Mouse (Mus musculus) heart, embryonic 11.5 days (tissue): ENCODE data around the gene Ndufs8. TPM values are rescaled to one million over a fixed set of nuclear protein-coding genes. Genes with fewer than 3 reads are reported as not detected.

ENCODE experiments used
- ATAC-seq: fragments of 200-750 bp; cut with Nextera tagmentation; replicated peaks from 2 replicates; pipeline ENCODE4 v1.8.0; 2017; ENCODE audit warnings: moderate library complexity; ENCODE audit not compliant: insufficient number of reproducible peaks, low FRiP score, low TSS enrichment
- H3K27ac ChIP-seq: fragments of 300-500 bp; sonication (generic); 2 replicates; pipeline ENCODE4 v1.5.1; 2014; ENCODE audit warnings: mild to moderate bottlenecking, low read depth, low read length
- H3K27me3 ChIP-seq: fragments of 300-500 bp; sonication (generic); 2 replicates; pipeline ENCODE4 v1.6.1; 2014; ENCODE audit warnings: mild to moderate bottlenecking, low read length, mixed read lengths; ENCODE audit not compliant: control insufficient read depth, insufficient read depth
- H3K36me3 ChIP-seq: fragments of 300-500 bp; sonication (generic); 2 replicates; pipeline ENCODE4 v1.6.1; 2014; ENCODE audit warnings: mild to moderate bottlenecking, low read length, moderate library complexity, mixed read lengths; ENCODE audit not compliant: control insufficient read depth, insufficient read depth
- H3K4me1 ChIP-seq: fragments of 300-500 bp; sonication (generic); 2 replicates; pipeline ENCODE4 v1.6.1; 2014; ENCODE audit warnings: low read length; ENCODE audit not compliant: control insufficient read depth, insufficient read depth
- H3K4me2 ChIP-seq: fragments of 300-500 bp; sonication (generic); 2 replicates; pipeline ENCODE4 v1.6.1; 2014; ENCODE audit warnings: mild to moderate bottlenecking, moderate library complexity
- H3K4me3 ChIP-seq: fragments of 300-500 bp; sonication (generic); 2 replicates; pipeline ENCODE4 v1.5.1; 2014; ENCODE audit warnings: low read depth, low read length
- H3K9ac ChIP-seq: fragments of 300-500 bp; sonication (generic); 2 replicates; pipeline ENCODE4 v1.6.1; 2014; ENCODE audit warnings: mild to moderate bottlenecking, low read depth, low read length, moderate library complexity
- H3K9me3 ChIP-seq: fragments of 300-500 bp; sonication (generic); replicated peaks from 2 replicates; pipeline ENCODE4 v1.6.1; 2016; ENCODE audit warnings: low read length; ENCODE audit not compliant: control insufficient read depth
- WGBS: fragments of 180-500 bp; shearing (Covaris S2); extraction: QIAGEN DNeasy Blood & Tissue Kit; methylation state at CpG from one replicate; pipeline ENCODE4 v1.1.7; 2014; ENCODE audit not compliant: insufficient replicate concordance; 5-methylcytosine and 5-hydroxymethylcytosine counted together
- polyA plus RNA-seq: library from polyadenylated mRNA; unstranded; fragments of >200 nt; fragmentation: Nextera tagmentation; extraction: Ambion mirVana; gene quantifications from 2 replicates; pipeline ENCODE4 v1.2.1, GENCODE M21; 2014

Gene Ndufs8
- polyA plus RNA-seq, 1 experiment from 2014 or later = 376 TPM

DNA sequence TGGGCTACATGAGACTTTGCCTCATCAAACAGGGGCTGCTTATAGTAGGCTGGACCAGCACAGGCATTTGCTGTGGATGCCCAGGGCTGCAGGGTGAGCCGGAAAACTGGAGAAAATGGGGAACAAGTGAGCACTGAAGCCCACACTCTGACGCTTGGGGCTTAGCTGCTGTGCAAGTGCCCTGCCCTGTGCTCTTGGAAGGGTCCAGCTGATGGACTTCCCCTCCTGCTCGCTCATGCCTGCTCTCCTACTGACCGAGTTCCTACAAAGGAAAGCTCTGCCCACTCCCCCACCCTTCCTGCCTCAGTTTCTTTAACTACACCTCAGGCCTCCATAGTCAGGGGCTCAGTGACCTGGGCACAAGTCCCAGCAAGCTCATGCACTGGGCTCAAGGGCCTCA is 15.4 kb upstream of the Ndufs8 start:
- H3K9ac ChIP-seq = no peak overlapping the region
- H3K9me3 ChIP-seq = no peaks in the 10 kb centered on the region
- H3K4me1 ChIP-seq = peaks cover 11% of the 10 kb centered on the region
- no peak overlapping the region for H3K4me2 ChIP-seq
- H3K4me3 ChIP-seq = no peak overlapping the region
- ATAC-seq = no peak
- H3K36me3 ChIP-seq = no peaks in the 10 kb centered on the region
- H3K27me3 ChIP-seq = no peaks in the 10 kb centered on the region
- no peak overlapping the region for H3K27ac ChIP-seq
- 83% methylated on average over 4 of the region's 4 CpGs for WGBS

GRCm38 (mm10) chr19:3926685-3927084 is 14.1 kb upstream of the Ndufs8 start:
- Histone ChIP-seq H3K27me3 (no peaks in the 10 kb centered on the region), H3K4me2 (no peak overlapping the region), H3K27ac (no peak overlapping the region), H3K4me3 (no peak overlapping the region), H3K9me3 (no peaks in the 10 kb centered on the region), H3K36me3 (no peaks in the 10 kb centered on the region), H3K4me1 (peaks cover 11% of the 10 kb centered on the region), H3K9ac (no peak overlapping the region)
- 63% methylated on average over 6 of the region's 6 CpGs for WGBS
- ATAC-seq = no peak

DNA sequence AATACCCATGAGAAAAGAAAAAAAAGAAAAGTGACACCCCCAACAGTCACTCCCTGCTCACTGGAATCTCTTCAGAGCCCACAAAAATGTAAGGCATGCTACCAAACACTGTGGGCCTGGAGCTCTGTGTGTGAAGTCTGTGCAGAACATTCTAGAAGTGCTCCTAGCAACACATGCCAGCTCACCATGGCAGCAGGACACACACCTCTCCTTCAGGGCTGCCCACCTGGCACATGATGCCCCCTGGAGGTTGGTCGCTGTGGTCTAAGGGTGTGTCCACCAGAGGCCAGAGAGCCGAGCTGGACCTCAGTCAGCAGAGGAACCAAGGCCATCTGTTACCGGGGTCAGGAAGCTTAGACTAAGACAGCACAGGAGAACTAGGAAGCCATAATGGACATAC is 13.7 kb upstream of the Ndufs8 start:
- Histone ChIP-seq H3K27me3 (no peaks in the 10 kb centered on the region), H3K36me3 (no peaks in the 10 kb centered on the region), H3K9me3 (no peaks in the 10 kb centered on the region), H3K4me3 (no peak overlapping the region), H3K4me1 (peaks cover 11% of the 10 kb centered on the region), H3K9ac (no peak overlapping the region), H3K27ac (no peak overlapping the region), H3K4me2 (no peak overlapping the region)
- 61% methylated on average over 3 of the region's 3 CpGs for WGBS
- ATAC-seq = no peak

- no peak for ATAC-seq
- H3K9me3 ChIP-seq = no peaks in the 10 kb centered on the region
- H3K4me1 ChIP-seq = peaks cover 11% of the 10 kb centered on the region
- no peak overlapping the region for H3K4me3 ChIP-seq
- H3K27ac ChIP-seq = no peak overlapping the region
- no peak overlapping the region for H3K4me2 ChIP-seq
- no peak overlapping the region for H3K9ac ChIP-seq
- WGBS = 78% methylated on average over 6 of the region's 6 CpGs
- no peaks in the 10 kb centered on the region for H3K36me3 ChIP-seq
- H3K27me3 ChIP-seq = no peaks in the 10 kb centered on the region
These were observed 13.3 kb upstream of the Ndufs8 start for GRCm38 (mm10) chr19:3925859-3926258.

DNA sequence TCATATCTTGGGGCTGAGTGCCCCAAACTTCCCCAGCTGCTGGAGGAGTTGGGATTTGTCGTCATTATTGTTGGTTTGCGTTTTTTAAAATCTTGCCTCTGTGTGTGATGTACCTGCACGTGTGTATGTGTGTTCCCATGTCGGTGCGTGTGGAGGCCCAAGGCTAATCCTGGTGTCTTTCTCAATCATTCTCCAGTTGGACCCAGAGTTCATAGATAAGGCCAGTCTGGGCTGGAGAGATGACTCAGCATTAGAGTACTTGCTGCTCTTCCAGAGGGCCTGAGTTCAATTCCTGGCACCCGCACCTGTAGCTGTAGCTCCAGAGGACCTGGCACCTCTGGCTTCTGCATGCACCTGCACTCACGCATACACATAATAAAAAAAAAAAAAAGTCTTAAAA is 12.3 kb upstream of the Ndufs8 start:
- 83% methylated on average over 7 of the region's 7 CpGs for WGBS
- Histone ChIP-seq H3K4me2 (no peak overlapping the region), H3K9me3 (no peaks in the 10 kb centered on the region), H3K9ac (no peak overlapping the region), H3K4me3 (no peak overlapping the region), H3K36me3 (no peaks in the 10 kb centered on the region), H3K27ac (no peak overlapping the region), H3K4me1 (peaks cover 4% of the 10 kb centered on the region), H3K27me3 (no peaks in the 10 kb centered on the region)
- ATAC-seq = no peak

DNA sequence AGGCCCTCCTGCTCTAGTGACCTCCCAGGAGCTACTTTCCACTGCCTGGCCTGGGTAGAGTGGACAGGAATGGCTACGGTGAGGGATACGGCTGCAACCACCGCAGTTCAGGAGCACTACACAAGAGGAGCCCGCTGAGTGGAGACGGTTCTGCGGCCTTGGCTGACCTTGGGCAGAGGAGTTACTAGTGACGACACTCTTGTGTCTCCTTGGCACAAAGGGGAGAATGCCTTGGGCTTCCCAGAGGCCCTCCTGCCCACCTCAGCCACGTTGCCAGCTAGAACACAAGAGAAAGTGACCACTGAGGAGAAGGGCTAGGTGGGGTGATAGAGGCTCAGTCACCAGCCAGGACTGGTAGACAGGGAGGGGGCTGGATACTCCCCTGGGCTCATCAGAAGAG is 11.6 kb upstream of the Ndufs8 start:
- Histone ChIP-seq H3K4me1 (peaks cover 3% of the 10 kb centered on the region; the same call in 1 of the 2 replicates), H3K9me3 (no peaks in the 10 kb centered on the region), H3K36me3 (no peaks in the 10 kb centered on the region), H3K9ac (no peak overlapping the region), H3K27ac (no peak overlapping the region; the same call in 1 of the 2 replicates), H3K27me3 (no peaks in the 10 kb centered on the region), H3K4me2 (no peak overlapping the region), H3K4me3 (no peak overlapping the region)
- ATAC-seq = no peak
- WGBS = 75% methylated on average over 8 of the region's 8 CpGs

DNA sequence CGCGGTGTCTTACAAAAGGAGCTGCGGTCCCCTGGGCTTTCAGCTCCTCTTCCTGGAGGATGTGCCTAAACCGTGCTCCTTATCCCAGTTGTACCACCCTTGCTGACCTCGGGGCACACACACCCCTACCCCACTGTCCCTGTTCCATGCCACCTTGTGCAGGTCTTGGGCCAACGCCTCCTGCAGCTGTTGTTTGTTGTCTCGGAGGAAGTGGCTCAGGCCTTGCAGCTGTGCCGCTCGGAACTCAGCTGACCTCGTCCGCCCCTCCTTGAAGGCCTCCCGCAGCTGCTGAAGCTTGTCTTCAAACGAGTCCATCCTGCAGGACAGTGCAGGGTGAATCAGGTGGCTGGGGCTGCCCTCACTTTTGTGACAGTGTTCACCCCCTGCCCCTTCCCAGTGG is 11.0 kb upstream of the Ndufs8 start:
- Histone ChIP-seq H3K4me1 (peaks cover 3% of the 10 kb centered on the region; the same call in 1 of the 2 replicates), H3K4me3 (no peak overlapping the region), H3K27ac (no peak overlapping the region), H3K9me3 (no peaks in the 10 kb centered on the region), H3K36me3 (no peaks in the 10 kb centered on the region), H3K4me2 (no peak overlapping the region), H3K9ac (no peak overlapping the region), H3K27me3 (no peaks in the 10 kb centered on the region)
- no peak; the same call in 1 of the 2 replicates for ATAC-seq
- 69% methylated on average over 13 of the region's 13 CpGs for WGBS

- WGBS = 58% methylated on average over 10 of the region's 10 CpGs
- H3K4me3 ChIP-seq = no peak overlapping the region
- H3K27ac ChIP-seq = no peak overlapping the region
- no peak overlapping the region for H3K9ac ChIP-seq
- H3K4me1 ChIP-seq = peaks cover 3% of the 10 kb centered on the region; the same call in 1 of the 2 replicates
- H3K27me3 ChIP-seq = no peaks in the 10 kb centered on the region
- H3K9me3 ChIP-seq = no peaks in the 10 kb centered on the region
- H3K4me2 ChIP-seq = no peak overlapping the region
- no peaks in the 10 kb centered on the region for H3K36me3 ChIP-seq
- ATAC-seq = no peak
These were observed 10.2 kb upstream of the Ndufs8 start for GRCm38 (mm10) chr19:3922661-3923371.

DNA sequence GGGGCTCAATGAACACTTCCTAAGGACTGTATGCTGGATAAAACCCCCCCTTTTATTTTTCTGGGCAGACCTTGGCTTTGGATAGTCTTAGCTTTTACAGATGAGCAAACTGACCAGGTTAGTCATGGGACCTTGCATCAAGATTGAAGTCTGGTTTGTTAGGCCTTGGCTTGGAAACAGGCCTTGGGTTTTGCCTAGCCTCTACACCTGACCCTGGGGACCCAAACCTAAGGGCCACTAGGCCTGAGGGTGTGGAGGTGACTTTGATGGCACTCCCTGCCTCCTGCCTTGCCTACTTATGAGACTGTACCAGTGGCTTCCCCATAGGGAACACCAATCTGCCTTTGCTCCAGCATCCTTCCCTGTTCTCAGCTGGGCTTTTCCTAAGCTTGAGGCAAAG is 7.4 kb upstream of the Ndufs8 start:
- no peaks in the 10 kb centered on the region for H3K36me3 ChIP-seq
- H3K4me3 ChIP-seq = no peak overlapping the region
- no peaks in the 10 kb centered on the region for H3K27me3 ChIP-seq
- peaks cover 3% of the 10 kb centered on the region; the same call in 1 of the 2 replicates for H3K4me1 ChIP-seq
- H3K27ac ChIP-seq = no peak overlapping the region
- no peak overlapping the region for H3K9ac ChIP-seq
- no peak overlapping the region for H3K4me2 ChIP-seq
- H3K9me3 ChIP-seq = no peaks in the 10 kb centered on the region
- ATAC-seq = no peak
